Mouse (Mus musculus) T-helper 2 cell (primary cell): ENCODE data around the gene Tbccd1.

Source experiments
- in situ Hi-C: fragments of 300-600 bp; cut with MboI, MseI; formaldehyde crosslinking; loops from one replicate; pipeline ENCODE4 v1.15.1; 2025; ENCODE audit warnings: high pct_unique_total_duplicates

Gene Tbccd1

DNA sequence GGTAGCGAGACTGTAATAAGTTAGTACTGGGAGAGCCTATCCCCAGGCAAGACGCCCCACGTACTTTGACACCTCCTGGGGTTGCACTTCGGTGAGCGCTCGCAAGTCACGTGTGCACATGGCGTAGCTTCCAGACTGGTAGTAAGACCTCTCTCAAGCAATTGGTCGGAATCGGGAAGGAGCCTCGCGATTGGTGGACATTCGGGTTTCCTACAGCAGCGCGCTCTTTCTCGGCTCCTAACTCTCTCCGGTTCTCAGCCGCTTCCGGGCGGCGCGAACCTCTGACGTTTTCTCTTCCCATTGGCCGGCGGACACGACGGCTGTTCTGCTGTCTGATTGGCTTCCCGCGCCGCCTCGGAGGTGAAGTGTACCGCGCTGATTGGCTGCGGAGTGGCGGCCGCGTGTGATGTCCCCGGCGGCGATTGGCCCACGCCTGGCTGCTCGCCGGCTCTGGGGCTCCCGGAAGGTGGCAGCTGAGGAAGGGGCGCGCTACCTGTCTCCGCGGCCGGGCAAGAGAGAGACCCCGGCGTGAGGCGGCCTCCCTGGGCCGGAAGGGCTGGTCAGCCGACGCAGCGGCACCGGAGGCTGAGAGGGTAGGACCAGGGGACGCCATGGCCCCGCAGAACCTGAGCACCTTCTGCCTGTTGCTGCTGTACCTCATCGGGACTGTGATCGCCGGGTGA lies at the start of gene Tbccd1, which contains the start of gene Dnajb11:
Tbccd1 (minus strand) TSS at position 239 of the 683 bp plus-strand sequence.
Dnajb11 (plus strand) TSS at position 415 of the 683 bp plus-strand sequence.
- in situ Hi-C loops, result loop anchor here (25.0 kb wide), 1 partner anchor 455 kb away; no protein-coding TSS in a partner anchor

DNA sequence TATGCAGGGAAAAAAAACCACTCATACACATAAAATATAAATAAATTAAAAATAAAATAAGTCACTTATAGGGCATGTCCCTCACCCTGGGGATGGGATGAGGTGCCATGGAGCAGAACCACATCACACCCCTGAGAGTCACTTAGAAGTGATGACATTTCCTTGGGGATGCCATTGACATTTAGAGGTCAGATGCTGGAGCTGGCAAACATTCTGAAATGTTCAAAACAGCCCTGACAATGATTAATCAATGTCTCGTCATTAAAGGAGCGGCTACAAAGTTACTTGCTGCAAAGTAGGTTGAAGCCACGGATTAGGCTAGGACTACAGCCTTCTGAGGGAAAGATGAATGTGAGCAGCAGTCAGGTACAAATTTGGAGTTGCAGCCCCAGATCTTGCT lies 43.9 kb upstream of the Tbccd1 start:
- in situ Hi-C loops, result no loop called here

DNA sequence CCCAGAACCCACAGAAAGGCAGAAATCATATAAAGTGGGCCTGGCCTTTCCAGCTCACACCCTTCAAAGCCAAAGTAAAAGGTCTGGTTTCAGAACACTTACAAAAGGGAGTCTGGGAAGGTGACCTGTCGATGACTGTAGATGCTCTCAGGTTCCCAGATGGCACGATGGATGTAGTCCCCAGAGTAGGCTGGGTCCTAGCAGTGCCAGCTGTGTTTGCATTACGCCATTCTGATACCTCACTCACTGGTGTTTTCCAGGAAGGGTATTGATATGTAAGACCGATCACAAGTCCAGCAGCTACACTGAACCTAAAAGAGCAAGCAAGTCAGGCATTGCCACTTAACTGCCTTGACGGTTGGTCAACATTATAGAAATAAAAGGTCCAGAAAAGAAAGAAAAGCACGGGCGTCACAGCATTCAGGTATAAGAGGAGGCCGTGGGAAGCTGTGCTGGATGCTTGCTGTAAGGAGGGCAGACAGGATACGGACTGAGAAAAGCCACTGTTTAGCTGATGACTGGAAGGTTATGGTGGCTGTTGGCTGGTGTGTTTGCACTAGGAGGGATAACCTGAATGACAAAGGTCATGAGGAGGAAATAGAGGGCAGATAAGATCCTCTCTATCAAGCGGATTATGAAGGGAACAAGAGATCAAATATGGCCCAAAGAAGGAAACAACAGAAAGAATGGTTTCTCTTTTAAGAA lies 42.5 kb upstream of the Tbccd1 start:
- in situ Hi-C loops, result no loop called here

DNA sequence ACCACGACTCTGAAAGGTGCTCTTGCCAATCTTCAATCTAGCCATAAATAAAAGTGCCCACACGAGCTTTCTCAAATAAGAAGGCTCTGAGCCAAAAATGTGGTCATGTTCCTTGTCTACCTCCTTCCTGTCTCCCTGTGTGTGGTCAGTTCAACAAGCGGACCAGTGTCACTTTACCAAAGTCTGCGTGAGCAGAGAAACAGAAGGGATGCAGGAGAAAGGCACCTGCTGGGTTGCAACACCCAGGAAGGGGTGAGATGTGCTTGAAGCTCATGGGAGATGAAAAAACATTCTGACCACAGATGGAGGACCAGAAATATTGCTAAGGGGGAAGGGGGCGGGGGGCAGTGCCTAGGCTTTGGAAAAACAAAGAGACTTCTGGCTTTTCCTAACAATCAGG lies 41.9 kb upstream of the Tbccd1 start:
- in situ Hi-C loops, result no loop called here

DNA sequence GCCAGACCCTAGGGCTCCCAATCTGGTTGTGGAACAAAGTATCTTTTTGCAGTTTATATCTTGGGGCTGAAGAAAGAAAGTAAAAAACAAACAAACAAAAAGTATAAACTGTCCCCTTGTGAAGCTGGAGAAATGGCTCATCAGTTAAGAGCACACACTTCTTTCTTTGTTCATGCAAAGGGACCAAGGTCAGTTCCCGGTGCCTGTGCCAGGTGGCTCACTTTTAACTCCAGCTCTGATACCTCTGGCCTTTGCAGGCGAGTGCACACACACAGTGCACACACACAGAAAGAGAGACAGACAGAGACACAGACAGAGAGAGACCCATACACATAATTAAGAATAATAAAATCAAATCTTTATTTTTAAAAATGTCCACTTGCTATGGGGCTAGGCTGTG lies 39.1 kb upstream of the Tbccd1 start:
- in situ Hi-C loops, result no loop called here

DNA sequence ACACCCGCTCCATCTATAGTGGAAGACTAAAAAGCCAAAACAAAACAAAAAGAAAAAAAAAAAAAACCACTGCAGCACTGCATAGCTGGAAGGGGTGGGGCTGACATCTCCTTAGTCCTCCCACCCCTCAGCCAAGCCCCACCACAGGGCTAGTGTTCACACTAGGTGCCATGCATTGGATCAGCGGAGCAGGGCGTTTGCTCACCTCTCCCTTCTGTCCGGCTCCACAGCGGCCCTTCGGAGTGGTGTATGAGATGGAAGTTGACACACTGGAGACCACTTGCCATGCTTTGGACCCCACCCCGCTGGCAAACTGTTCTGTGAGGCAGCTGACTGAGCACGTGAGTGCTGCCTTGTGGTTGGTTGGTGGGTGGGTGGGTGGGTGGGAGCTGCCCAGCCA lies 36.6 kb upstream of the Tbccd1 start:
- in situ Hi-C loops, result no loop called here

DNA sequence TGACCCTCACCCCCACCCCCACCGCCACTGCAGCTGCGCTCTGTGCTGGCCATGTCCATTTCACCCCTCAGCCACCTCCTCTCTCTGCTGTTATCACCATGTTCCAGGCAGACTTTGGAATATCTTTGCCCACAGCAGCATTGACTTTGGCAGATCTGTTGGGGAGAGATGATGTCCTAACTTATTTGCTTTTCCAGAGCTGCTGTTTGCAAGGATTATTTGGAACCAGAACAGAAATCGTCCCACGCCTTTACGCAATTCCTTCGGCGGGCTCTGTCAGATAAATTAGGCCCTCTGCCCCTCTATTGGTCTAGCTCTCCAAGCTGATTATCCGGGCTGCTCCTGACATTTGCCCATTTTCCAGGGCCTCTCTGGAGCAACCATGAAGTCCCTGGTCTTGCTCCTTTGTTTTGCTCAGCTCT lies 34.3 kb upstream of the Tbccd1 start:
- in situ Hi-C loops, result no loop called here

DNA sequence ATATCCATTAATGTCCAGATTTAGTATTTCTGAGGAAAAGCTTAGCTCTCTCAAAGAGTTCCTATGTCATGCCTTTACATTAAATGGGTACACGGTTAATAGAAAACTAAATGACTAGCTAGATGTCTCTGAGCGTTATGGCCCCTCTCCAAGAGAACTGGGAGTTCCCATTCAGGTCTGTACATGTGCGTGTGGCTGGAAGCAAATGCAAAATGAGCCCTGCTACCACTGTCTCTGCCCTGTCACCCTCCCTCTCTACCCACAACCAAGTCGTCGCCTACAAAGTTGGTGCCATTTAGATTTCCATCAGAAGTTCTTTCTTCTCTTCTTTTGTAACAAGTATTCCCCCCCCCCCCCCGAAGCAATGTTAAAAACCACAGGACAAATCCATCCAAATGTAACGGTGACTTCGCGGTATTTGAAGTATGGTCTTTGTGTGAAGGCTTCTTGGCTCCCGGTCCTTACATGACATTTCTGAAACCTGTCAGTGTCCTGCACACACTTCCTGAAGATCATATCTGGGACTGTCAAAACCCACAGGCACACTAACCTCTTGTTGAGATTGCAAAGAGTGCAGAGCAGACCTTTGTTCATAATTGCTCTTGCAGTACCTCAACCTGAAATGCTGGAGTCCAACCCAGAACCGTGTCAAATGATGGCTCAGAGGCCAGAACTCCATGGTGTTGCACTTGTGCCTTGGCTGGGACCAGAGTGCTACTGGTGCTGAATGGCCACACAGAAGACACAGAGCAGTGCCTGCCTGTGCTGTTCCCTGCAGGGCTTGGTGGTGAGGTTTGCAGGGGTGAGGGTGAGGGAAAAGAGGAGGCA lies 33.4 kb upstream of the Tbccd1 start, which contains the start of gene Ahsg:
Ahsg (plus strand) TSS at position 595 of the 828 bp plus-strand sequence.
- in situ Hi-C loops, result no loop called here

DNA sequence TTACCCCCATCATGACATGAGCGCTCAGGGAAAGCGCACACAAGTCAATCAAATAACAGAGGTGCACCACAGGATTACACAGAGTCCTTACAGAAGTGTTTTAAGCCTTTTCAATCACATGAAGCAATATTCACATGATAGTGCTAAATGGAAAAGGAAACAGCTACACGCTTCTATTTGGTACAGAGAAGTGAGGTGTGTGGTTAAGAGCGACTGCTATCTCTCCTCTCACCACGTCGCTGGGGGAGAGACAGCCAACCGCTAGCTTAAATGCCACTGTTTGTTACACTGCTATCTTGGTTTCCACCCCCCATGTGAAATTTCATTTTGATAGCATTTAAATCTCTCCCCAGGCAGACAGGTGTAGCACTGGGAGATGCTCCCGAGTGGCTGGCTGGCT lies 32.2 kb upstream of the Tbccd1 start:
- in situ Hi-C loops, result no loop called here

DNA sequence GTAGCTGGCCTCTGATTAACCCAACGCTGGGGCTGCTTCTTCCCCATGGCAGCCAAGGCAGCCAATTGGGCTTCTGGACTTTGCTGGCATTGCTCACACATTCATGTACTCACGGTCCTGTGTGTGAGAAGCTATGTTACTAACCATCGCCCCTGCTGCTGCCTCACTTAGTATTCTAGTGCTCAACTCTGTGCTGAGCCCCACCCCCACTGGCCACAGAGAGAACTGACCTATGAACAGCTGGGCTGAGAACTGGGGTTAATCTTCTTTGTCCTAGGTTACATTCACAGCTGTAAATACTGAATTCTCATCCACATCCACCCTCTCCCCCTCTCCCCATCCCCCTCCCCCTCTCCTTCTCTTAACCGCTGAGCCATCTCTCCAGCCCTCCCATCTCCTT lies 31.4 kb upstream of the Tbccd1 start:
- in situ Hi-C loops, result no loop called here

DNA sequence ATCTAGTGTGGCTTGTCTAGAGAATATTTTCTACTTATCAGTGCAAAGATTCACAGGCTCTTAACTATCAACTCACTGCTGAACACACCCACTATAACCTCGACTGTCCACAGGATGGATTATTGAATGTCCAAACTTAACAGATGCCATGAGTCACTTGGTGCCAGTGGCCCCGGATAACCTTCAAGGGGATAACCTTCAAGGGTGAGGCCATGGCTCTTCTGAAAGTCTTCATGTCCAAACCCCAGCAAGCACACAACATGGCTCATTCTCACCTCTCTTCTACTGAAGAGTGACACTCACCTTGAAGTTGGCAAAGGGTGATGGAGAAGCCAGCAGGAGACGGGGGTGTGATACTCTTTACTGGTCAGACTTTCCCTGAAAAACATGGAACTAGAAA lies 29.3 kb upstream of the Tbccd1 start:
- in situ Hi-C loops, result no loop called here

DNA sequence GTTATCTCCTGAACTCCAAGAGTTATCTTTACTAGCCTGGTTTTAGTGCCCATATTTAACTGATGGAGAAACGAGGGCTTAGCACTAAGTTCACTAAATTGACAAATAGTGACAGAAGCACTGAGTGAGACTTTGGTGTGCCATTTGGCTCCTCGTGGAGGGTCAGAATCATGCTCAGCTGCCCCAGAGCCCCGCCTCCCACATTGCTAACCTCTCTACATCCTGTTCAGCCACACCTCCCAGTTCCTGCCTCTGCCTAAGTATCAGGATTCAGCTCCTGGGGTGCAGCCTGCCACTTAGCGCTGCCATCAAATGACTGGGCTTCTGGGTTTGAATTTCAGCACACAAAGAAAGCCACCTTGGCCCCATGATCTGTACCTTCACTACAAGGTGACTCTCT lies 27.9 kb upstream of the Tbccd1 start:
- in situ Hi-C loops, result no loop called here

DNA sequence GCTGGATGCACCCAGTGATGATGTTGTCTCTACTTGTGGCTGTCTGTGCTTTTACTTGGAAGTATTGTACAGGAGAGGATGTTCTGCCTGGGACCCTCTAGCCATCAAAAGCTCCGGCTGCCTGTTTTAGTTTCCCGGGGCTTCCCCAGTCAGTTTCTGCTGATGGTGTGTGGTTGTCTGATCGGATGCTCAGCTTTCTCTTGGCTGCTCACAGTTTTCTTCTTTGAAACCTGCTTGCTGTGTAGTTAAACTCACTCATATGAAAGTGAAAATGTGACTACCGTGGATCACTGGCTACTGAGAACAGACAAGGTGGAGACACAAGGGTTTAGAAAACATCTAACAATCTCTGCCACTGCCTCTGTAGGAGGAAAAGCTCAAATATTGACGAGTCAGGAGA lies 26.0 kb upstream of the Tbccd1 start:
- in situ Hi-C loops, result no loop called here

DNA sequence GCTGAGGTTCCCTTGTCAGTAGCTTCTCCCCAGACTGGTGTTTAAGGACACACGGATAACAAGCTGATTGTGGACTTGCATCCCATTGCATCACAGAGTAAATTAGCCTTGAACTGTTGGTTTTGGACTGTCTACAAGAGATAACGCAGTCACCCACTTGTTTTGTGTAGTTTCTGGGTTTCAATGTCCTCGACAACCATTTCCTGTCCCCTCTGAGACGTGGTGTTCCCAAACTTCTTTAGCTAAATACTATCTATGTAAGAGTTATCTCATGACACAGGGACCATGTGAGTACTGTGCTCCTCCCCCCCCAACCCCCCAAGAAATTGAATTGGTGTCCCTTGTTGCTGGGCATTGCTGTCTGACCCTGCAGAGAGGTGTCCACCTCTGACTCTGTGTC lies 24.0 kb upstream of the Tbccd1 start:
- in situ Hi-C loops, result no loop called here

DNA sequence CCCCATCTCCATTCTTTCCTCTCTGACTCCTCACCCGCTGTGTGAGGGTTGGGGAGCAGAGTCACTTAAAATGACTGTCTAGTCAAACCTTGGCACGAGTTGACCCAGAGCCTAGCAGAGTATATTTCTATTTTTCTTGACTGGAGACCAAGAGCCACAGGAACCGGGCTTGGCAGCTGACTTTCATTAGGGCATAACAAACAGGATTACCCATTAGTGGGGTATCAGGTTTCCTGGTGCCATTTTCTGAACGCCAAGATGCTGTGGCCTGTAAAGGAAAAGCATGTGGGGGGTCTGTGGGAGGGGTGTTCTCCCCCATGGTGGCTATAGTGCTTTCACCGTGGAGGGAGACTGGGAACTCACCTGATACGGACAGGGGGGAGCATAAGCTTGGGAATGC lies 23.4 kb upstream of the Tbccd1 start:
- in situ Hi-C loops, result no loop called here

DNA sequence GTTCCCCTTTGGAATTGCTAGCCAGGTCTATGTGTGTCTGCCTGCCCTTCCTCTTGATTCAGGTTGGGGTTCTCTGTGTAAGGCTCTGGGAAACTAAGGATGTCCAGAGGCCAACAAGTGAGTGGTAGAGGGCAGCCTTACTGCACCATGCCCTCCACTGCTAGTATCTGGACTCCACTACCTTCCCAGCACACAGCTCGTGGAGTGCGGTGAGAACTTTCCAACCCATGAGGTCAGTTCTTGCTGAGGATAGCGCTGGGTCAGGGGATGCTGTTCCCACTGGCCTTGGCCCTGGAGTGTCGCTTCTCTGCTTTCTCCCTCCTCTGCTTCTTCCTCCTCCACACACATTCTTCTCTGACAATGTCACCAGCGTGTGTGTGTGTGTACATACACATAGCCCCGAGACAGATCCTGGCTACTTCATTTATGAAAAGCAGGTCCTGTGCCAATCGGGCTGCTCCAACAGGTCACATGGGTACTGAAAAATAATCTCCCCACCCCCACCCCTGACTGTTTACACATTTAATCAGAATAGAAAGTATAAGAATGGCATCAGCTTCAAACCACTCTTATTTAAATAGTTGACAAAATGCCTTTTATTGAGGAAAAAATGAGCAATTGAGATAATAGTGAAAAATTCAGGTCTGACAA lies 22.6 kb upstream of the Tbccd1 start:
- in situ Hi-C loops, result no loop called here

DNA sequence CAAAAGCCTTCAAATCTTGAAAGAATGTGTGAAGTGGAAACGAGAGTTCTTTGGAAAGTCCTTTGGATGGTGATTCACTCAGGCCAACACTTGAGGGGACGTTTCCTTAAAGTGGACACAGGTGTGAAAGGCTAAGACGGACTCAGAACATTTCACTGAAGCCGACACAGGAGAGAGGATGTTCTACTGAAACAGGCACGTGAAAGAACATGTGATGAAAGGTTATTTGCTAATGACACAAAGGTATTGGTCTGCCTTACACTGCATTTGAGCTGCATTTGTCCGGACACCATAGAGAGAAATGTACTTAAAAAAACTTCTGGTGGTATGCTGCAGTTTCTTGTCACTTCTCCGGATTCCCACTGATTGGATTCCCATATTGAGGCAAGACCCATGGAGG lies 21.2 kb upstream of the Tbccd1 start:
- in situ Hi-C loops, result no loop called here

DNA sequence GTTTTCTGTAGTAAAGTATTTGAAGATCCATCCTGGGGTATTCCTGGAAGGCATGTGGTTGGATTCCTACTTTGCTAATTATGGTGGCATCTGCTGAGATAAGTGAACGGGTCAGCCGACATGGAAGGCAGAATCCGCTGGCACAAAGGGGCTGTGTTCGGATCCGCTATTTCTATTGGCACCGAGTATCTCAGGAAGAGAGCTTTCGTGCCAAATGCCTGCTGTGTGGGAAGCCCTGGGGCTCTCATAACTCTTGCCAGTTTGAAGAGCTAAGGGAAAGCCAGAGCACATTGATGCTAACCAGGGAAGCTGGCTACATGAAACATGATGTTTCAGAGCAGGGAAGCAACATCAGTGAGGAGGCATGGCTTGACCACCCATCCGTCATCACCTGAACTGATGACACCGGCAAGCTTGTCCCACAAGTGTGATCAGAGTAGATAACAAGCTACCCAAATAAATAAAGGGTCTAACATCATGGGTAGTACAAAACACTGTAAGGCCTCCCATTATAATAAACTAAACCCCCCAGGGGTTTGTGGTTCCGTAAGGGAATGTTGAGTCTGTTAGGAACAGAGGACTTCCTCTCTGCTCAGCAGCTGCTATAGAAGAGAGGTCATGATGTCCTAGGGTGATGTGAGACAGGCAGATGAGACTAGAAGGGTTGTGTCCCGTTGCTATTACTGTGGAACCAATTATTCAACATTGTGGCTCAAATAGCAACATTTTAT lies 20.4 kb upstream of the Tbccd1 start:
- in situ Hi-C loops, result no loop called here

DNA sequence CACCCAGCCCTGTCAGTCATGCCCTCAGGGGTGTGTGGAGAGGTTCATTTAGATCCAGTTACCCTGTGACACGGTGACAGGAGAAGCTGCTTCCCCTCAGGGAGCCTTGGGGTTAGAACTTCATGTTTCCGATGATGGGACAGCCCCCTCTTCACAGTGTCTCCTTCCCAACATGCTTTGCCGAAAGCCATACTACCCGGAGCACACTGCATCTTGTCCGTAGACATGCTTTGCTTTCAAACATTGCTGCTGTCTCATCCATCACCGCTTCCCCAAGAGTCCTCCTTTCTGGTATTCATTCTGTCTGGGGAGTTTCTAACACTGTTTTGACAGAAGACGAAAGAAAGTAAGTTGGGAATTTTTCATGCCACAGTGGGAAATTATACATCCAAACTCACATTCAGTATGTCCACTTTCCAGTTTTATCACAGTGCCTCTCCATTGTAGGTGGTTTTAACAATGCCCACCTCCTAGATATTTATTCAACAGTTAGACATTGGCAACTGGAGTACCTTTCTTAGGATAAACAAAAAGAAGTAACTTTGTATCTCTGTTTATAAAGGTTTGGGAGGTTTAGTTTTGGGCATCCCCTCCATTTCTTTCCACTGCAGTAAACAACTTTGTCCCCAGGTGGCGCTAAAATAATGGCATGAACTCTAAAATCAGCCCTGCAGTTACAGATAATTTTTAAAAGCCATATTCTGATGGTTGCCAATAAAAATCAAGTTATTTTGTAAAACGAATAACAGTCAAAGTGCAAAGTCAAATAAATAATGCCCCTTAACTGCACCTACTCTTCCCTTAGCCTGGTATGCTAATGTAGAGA lies 19.0 kb upstream of the Tbccd1 start:
- in situ Hi-C loops, result no loop called here

DNA sequence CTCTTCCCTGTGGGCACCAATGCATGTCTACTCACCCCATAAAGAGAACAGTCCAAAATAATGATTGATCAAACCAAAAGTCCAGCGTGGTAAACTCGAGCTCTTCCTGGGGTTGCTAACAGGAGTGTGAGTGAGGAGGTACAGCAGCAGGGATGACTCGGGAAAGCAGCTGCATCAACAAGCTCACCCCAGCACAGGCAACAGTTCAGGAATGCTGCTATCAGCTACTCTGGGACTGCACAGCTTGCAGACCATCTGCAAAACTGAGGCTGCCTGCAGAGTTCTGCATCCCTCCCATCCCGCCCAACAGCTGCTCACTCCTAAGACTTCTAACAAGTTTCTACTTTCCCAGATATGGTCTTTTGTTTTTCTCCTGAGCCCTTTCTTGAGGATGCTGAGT lies 15.9 kb upstream of the Tbccd1 start:
- in situ Hi-C loops, result loop anchor here (25.0 kb wide), 1 partner anchor 439 kb away; no protein-coding TSS in a partner anchor
